Mouse (Mus musculus): ENCODE results near the gene Acrbp.
"Not testable (repeated sequence)": the region's sequence is repeated elsewhere in the genome, so short reads cannot be mapped to it uniquely, and the experiment has no call there.

The Acrbp gene

GRCm38 (mm10) chr6:125049678-125050077, at the start of gene Acrbp:
Gene Acrbp (plus strand): TSS chr6:125049689.
- no peak for DNase-seq (ENCODE audit: low read depth)

- DNase-seq (ENCODE audit: low read depth) = no peak
Measured at GRCm38 (mm10) chr6:125003706-125004105, 45.8 kb upstream of the Acrbp start.

GRCm38 (mm10) chr6:125005086-125005485, 44.4 kb upstream of the Acrbp start:
- no peak for DNase-seq (ENCODE audit: low read depth)

GRCm38 (mm10) chr6:125008060-125008459, 41.4 kb upstream of the Acrbp start:
- DNase-seq (ENCODE audit: low read depth) = no peak

GRCm38 (mm10) chr6:125008586-125009128, 40.8 kb upstream of the Acrbp start:
- peak; percentile 98 for DNase-seq (ENCODE audit: low read depth)

GRCm38 (mm10) chr6:125009129-125009180, 40.5 kb upstream of the Acrbp start, which contains the start of gene Zfp384:
Gene Zfp384 (plus strand): TSS chr6:125009145.
- DNase-seq (ENCODE audit: low read depth) = no peak

- peak; percentile 91 for DNase-seq (ENCODE audit: low read depth)
Measured at GRCm38 (mm10) chr6:125009181-125010073, 40.1 kb upstream of the Acrbp start.

GRCm38 (mm10) chr6:125017682-125018081, 31.8 kb upstream of the Acrbp start:
- DNase-seq (ENCODE audit: low read depth) = no peak

GRCm38 (mm10) chr6:125030532-125030931, 19.0 kb upstream of the Acrbp start:
- DNase-seq (ENCODE audit: low read depth) = peak; percentile 81

- DNase-seq (ENCODE audit: low read depth) = no peak
Measured at GRCm38 (mm10) chr6:125031604-125032003, 17.9 kb upstream of the Acrbp start.

GRCm38 (mm10) chr6:125038666-125039065, 10.8 kb upstream of the Acrbp start:
- DNase-seq (ENCODE audit: low read depth) = no peak

GRCm38 (mm10) chr6:125039131-125039530, 10.4 kb upstream of the Acrbp start:
- no peak for DNase-seq (ENCODE audit: low read depth)

- DNase-seq (ENCODE audit: low read depth) = peak; percentile 98
Measured at GRCm38 (mm10) chr6:125039533-125040153, 9.8 kb upstream of the Acrbp start, which contains the start of gene Ing4. Gene Ing4 (plus strand): TSS chr6:125039760.

GRCm38 (mm10) chr6:125040221-125040620, 9.3 kb upstream of the Acrbp start:
- no peak for DNase-seq (ENCODE audit: low read depth)

- no peak for DNase-seq (ENCODE audit: low read depth)
Measured at GRCm38 (mm10) chr6:125041047-125041446, 8.4 kb upstream of the Acrbp start.

- DNase-seq (ENCODE audit: low read depth) = no peak
Measured at GRCm38 (mm10) chr6:125042081-125042480, 7.4 kb upstream of the Acrbp start.

- DNase-seq (ENCODE audit: low read depth) = peak; percentile 86
Measured at GRCm38 (mm10) chr6:125046691-125047090, 2.8 kb upstream of the Acrbp start.

- peak; percentile 62 for DNase-seq (ENCODE audit: low read depth)
Measured at GRCm38 (mm10) chr6:125051237-125051636, 1.7 kb downstream of the Acrbp start.

GRCm38 (mm10) chr6:125061493-125061892, 12.0 kb downstream of the Acrbp start:
- DNase-seq (ENCODE audit: low read depth) = no peak

- DNase-seq (ENCODE audit: low read depth) = no peak
Measured at GRCm38 (mm10) chr6:125062511-125062910, 13.0 kb downstream of the Acrbp start.

- DNase-seq (ENCODE audit: low read depth) = no peak
Measured at GRCm38 (mm10) chr6:125063906-125064305, 14.4 kb downstream of the Acrbp start.

GRCm38 (mm10) chr6:125065223-125065622, 15.7 kb downstream of the Acrbp start:
- not testable (repeated sequence) for DNase-seq (ENCODE audit: low read depth)

GRCm38 (mm10) chr6:125067571-125067995, 18.1 kb downstream of the Acrbp start, which contains the start of gene Lpar5:
Gene Lpar5 (plus strand): TSS chr6:125067920.
- peak; percentile 73 for DNase-seq (ENCODE audit: low read depth)
